Mouse (Mus musculus) hindbrain, embryonic 14.5 days (tissue): ENCODE results near the gene Lrg1. TPM values are rescaled to one million over a fixed set of nuclear protein-coding genes. Genes with fewer than 3 reads are reported as not detected.
A peak's percentile ranks its signal among the peaks of the same experiment; 100 is the strongest.

ENCODE experiments used
- ATAC-seq: fragments of 200-750 bp; cut with Nextera tagmentation; 2 replicates; pipeline ENCODE4 v1.8.0; 2017; ENCODE audit warnings: moderate number of reproducible peaks, mild to moderate bottlenecking, moderate TSS enrichment, moderate library complexity; ENCODE audit not compliant: low FRiP score
- DNase-seq: peaks from one replicate; pipeline ENCODE4 v3.0.0-alpha.2; 2015; ENCODE audit warnings: low spot score
- H3K27ac ChIP-seq: fragments of 300-500 bp; sonication (generic); 2 replicates; pipeline ENCODE4 v1.5.1; 2014; ENCODE audit warnings: mild to moderate bottlenecking, moderate library complexity
- H3K27me3 ChIP-seq: fragments of 300-500 bp; sonication (generic); 2 replicates; pipeline ENCODE4 v1.6.1; 2014; ENCODE audit warnings: mild to moderate bottlenecking, low read length, mixed read lengths; ENCODE audit not compliant: control insufficient read depth, insufficient read depth
- H3K36me3 ChIP-seq: fragments of 300-500 bp; sonication (generic); replicated peaks from 2 replicates; pipeline ENCODE4 v1.6.1; 2014; ENCODE audit not compliant: control insufficient read depth, insufficient read depth
- H3K4me1 ChIP-seq: fragments of 300-500 bp; sonication (generic); replicated peaks from 2 replicates; pipeline ENCODE4 v1.6.1; 2014; ENCODE audit warnings: antibody characterized with exemption, low read length, mixed read lengths; ENCODE audit not compliant: control insufficient read depth, insufficient read depth
- H3K4me2 ChIP-seq: fragments of 300-500 bp; sonication (generic); replicated peaks from 2 replicates; pipeline ENCODE4 v1.6.1; 2014; ENCODE audit warnings: mild to moderate bottlenecking, moderate library complexity
- H3K4me3 ChIP-seq: fragments of 300-500 bp; sonication (generic); replicated peaks from 2 replicates; pipeline ENCODE4 v1.5.1; 2014; ENCODE audit warnings: mild to moderate bottlenecking, low read length
- H3K9ac ChIP-seq: fragments of 300-500 bp; sonication (generic); 2 replicates; pipeline ENCODE4 v1.6.1; 2014
- H3K9me3 ChIP-seq: fragments of 300-500 bp; sonication (generic); 2 replicates; pipeline ENCODE4 v1.6.1; 2016; ENCODE audit warnings: low read length; ENCODE audit not compliant: control insufficient read depth
- WGBS: fragments of 180-500 bp; shearing (Covaris S2); extraction: QIAGEN DNeasy Blood & Tissue Kit; methylation state at CpG from one replicate; pipeline ENCODE4 v1.1.7; 2014; 5-methylcytosine and 5-hydroxymethylcytosine counted together
- polyA plus RNA-seq: library from polyadenylated mRNA; unstranded; fragments of >200 nt; fragmentation: Nextera tagmentation; extraction: Ambion mirVana; gene quantifications from 2 replicates; pipeline ENCODE4 v1.2.1, GENCODE M21; 2014

Lrg1 gene
- polyA plus RNA-seq, 1 experiment from 2014 or later = 0.19 TPM

- H3K4me3 ChIP-seq = no peak overlapping the region
- DNase-seq = no peak
- H3K36me3 ChIP-seq = peaks cover 56% of the 10 kb centered on the region
- WGBS = 94% methylated on average over 10 of the region's 10 CpGs
- ATAC-seq = no peak
- H3K27ac ChIP-seq = no peak overlapping the region
- no peaks in the 10 kb centered on the region for H3K9me3 ChIP-seq
- H3K4me2 ChIP-seq = no peak overlapping the region
- H3K4me1 ChIP-seq = peaks cover 4% of the 10 kb centered on the region
- H3K27me3 ChIP-seq = no peaks in the 10 kb centered on the region
- H3K9ac ChIP-seq = no peak overlapping the region
Measured at GRCm38 (mm10) chr17:56131136-56131535, 9.3 kb upstream of the Lrg1 start.

DNA sequence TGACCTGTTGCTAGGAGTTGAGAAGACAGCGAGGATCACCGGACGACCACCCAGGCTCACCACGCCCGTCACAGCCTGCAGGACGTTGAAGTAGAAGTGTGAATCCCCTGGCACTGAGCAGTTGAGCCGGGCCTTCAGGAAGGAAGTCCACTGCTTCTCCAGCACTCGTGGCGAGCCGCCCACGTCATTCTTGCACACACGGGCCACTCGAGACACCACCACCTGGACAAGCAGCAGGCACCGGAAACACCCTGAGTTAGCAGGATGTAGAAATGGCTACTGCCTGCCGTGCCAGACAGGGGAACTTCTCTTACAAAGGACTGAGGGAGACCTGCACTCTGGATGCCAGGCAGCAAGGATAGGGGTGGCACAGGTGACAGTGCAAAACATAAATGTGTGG, 6.4 kb upstream of the Lrg1 start:
- H3K9ac ChIP-seq = no peak overlapping the region
- 81% methylated on average over 15 of the region's 15 CpGs for WGBS
- H3K4me3 ChIP-seq = no peak overlapping the region
- no peak for ATAC-seq
- DNase-seq = no peak
- H3K36me3 ChIP-seq = peaks cover 81% of the 10 kb centered on the region
- H3K27me3 ChIP-seq = peaks cover 23% of the 10 kb centered on the region
- no peaks in the 10 kb centered on the region; the same call in 1 of the 2 replicates for H3K4me1 ChIP-seq
- no peak overlapping the region for H3K27ac ChIP-seq
- peaks cover 2% of the 10 kb centered on the region for H3K9me3 ChIP-seq
- H3K4me2 ChIP-seq = no peak overlapping the region

DNA sequence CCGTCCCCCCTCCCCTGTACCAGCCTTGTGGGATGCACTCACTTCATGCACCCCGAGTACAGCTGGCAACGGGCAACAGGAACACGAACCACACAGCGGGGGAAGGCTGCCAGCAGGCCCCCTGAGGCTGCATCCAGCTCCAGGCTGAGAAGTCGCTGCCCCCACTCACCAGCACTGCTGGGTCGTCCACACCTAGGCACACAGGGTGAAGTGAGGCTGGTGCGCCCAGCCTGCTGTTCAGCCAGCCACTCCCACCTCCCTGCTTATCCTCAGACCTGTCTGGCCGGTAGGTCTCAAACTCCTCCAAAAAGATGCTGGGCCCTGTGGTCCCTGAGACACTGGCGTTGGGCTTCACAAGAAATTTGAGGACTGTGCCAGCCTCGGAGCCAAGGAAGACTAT, 4.4 kb upstream of the Lrg1 start:
- H3K4me2 ChIP-seq = no peak overlapping the region
- DNase-seq (no peak), ATAC-seq (no peak)
- peaks cover 74% of the 10 kb centered on the region for H3K36me3 ChIP-seq
- H3K27me3 ChIP-seq = peaks cover 42% of the 10 kb centered on the region
- H3K4me3 ChIP-seq = no peak overlapping the region
- peaks cover 17% of the 10 kb centered on the region for H3K9me3 ChIP-seq
- H3K4me1 ChIP-seq = no peaks in the 10 kb centered on the region
- WGBS = 77% methylated on average over 11 of the region's 11 CpGs
- H3K27ac ChIP-seq = no peak overlapping the region
- H3K9ac ChIP-seq = no peak overlapping the region

DNA sequence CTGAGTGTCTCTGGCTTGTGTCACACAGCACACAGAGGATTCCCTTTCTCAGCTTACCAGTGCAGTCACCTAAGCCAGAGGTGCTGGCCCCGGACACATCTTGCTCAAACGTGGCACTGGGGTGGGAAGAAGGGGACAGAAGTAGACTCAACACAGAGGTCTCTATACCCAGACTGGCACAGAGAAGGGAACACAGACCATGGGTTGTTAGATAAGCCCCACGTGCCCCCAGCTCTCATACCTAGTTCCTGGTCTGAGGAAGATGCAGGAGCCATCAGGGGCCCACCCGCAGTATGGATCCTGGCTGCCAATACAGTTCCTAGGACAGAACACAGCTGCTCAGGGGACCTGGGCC, 3.5 kb upstream of the Lrg1 start:
- H3K27me3 ChIP-seq = peaks cover 51% of the 10 kb centered on the region
- no peak overlapping the region for H3K4me2 ChIP-seq
- H3K4me1 ChIP-seq = no peaks in the 10 kb centered on the region; the same call in 1 of the 2 replicates
- no peak for DNase-seq
- no peak overlapping the region for H3K27ac ChIP-seq
- WGBS = 89% methylated on average over 4 of the region's 4 CpGs
- H3K9me3 ChIP-seq = peaks cover 17% of the 10 kb centered on the region
- H3K4me3 ChIP-seq = no peak overlapping the region
- H3K9ac ChIP-seq = no peak overlapping the region
- ATAC-seq = no peak
- peaks cover 65% of the 10 kb centered on the region for H3K36me3 ChIP-seq

DNA sequence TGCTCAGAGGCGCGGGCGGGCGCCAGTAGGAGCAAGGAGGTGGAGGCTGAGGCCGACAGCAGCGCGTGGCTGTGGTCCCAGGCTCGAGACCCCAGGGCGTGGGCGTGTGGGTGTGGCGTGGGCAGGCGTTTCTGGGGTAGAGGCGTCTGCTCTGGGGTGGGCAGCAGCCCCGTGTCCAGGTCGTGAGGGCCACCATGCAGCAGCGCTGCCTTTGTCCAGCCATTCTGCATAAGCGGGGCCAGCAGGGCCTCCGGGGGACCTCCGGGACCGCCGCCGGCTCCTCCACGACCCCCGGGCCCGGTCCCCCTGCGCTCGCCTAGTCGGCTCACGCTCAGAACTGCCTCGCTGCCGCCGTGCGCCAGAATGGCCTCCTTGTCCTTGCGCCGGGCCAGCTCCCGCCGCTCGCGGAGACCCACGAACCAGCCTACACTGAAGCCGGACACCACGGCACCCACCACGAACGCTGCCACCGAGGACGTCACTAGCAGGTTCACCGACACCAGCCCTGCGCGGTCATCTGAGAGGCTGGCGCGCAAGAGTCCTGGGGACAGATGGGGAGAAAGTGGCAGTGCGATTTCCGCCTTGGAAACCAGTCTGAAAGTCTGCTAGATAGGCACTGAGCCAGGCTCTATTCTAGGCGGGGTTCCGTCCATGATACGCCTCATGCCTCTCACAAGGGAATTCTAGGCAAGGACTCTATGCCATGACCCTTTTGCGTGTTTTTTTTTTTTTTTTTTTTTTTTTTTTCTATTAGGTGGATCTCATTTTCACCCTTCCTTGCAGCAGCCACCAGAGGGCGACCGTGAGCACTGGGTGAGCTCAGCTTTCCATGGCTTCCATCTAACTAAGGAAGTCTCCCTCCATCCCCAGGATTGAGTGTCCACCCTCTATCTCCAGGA, 2.8 kb upstream of the Lrg1 start:
- H3K9ac ChIP-seq = 0 out of 2 replicates have a peak overlapping the region, but pooled peaks have one; percentile 24
- DNase-seq = no peak
- no peak overlapping the region for H3K27ac ChIP-seq
- peaks cover 17% of the 10 kb centered on the region for H3K9me3 ChIP-seq
- peak overlapping the region; percentile 4; the same call in 1 of the 2 replicates for H3K4me3 ChIP-seq
- no peak for ATAC-seq
- no peaks in the 10 kb centered on the region; the same call in 1 of the 2 replicates for H3K4me1 ChIP-seq
- peaks cover 57% of the 10 kb centered on the region for H3K27me3 ChIP-seq
- peak overlapping the region; percentile 38 for H3K4me2 ChIP-seq
- WGBS = 8% methylated on average over 59 of the region's 59 CpGs
- H3K36me3 ChIP-seq = peaks cover 59% of the 10 kb centered on the region

DNA sequence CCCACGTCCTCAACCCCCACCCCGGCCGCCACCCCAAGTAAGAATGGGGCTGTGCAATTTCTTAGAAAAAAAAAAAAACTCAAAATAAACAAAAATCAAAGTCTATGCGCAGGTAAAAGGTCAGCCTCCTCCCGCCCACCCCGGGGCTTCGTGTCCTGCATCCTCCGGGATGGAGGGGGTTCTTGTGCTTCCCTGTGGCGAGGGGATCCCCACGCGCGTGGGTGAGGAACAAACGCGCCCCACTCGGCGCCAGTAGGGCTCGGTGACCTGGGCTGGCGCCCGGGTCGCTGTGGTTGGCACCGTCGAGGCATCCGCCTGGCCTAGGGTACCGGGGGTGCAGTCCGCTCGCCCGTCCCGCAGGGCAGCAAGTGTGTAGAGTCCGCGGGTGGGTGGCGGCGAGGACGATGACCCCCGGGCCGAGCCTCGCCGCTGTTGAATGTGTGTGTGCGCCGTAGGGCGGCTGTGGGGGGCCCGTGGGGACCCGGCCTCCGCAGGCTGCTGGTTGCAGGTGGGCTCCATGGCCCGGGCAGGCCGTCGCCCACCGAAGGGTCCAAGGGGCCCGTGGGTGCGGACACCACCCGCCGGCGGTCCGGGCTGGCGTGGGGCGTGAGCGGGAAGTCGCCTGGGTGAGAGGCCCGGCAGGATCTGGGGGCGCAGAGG, 2.0 kb upstream of the Lrg1 start:
- WGBS = 45% methylated on average over 59 of the region's 59 CpGs
- Histone ChIP-seq H3K4me3 (0 out of 2 replicates have a peak overlapping the region, but pooled peaks have one; percentile 4), H3K36me3 (peaks cover 51% of the 10 kb centered on the region), H3K27ac (no peak overlapping the region), H3K9me3 (peaks cover 17% of the 10 kb centered on the region), H3K9ac (no peak overlapping the region), H3K4me1 (no peaks in the 10 kb centered on the region; the same call in 1 of the 2 replicates), H3K27me3 (peaks cover 65% of the 10 kb centered on the region), H3K4me2 (peak overlapping the region; percentile 38)
- DNase-seq (no peak), ATAC-seq (no peak)

DNA sequence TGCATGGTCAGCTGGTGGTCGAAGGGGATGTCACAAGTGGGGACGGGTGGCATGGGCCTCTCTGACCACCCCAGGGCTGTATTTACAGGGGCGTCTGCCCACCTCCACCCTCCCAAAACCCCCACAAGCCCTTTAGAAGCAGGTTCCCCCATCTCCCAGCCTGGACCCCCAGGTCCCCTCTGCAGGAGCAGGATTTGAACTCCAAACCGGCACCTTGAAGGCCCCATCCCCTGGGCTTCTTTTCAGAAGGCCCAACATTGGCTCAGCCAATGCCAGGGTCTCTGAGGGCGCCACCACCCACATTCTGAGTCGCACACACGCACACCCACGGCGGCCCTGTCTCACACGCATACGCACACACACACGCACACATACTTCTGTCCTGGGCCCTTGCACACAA, 1.4 kb upstream of the Lrg1 start:
- DNase-seq (no peak), ATAC-seq (no peak)
- WGBS = 89% methylated on average over 12 of the region's 12 CpGs
- peaks cover 17% of the 10 kb centered on the region for H3K9me3 ChIP-seq
- H3K4me1 ChIP-seq = no peaks in the 10 kb centered on the region; the same call in 1 of the 2 replicates
- H3K36me3 ChIP-seq = peaks cover 45% of the 10 kb centered on the region
- no peak overlapping the region for H3K4me3 ChIP-seq
- H3K27me3 ChIP-seq = peaks cover 72% of the 10 kb centered on the region
- H3K9ac ChIP-seq = no peak overlapping the region
- no peak overlapping the region for H3K4me2 ChIP-seq
- H3K27ac ChIP-seq = no peak overlapping the region

DNA sequence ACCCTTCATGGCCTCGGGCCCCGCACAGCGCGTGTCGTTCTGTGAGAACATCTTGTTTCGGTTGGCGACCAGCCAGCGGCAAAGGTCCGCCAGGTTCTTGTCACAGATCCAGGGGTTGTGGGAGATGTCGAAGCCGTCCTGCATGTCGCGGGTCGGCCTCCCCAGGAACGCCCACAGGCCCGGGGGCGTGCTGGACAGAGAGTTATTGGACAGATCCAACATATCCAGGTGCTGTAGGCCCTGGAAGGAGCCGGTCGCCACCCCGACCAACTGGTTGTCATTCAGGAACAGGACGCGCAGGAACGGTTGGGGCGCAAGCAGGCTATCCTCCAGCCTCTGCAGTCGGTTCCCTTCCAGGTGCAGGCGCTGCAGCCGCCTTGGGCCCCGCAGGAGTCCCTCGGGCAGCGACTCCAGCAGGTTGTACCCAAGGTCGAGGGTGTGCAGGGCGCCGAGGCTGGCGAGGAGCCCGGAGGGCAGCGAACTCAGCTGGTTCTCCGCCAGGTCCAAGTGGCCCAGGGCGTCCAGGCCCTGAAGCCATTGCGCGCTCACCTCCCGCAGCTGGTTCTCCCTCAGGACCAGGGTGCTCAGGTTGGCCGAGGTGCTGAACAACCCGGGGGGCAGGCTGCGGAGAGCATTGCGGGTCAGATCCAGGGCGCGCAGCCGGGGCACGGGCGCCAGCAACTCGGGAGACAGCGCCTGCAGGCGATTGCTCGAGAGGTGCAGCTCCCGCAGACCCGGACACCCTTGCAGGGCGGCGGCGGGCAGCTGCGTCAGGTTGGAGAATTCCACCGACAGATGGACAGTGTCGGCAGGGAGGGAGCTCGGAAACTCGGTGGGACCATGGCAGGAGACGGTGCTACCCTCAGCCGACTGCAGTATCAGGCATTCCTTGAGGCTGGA, 1.6 kb downstream of the Lrg1 start:
- Histone ChIP-seq H3K4me1 (no peaks in the 10 kb centered on the region; the same call in none of the 2 replicates), H3K9ac (no peak overlapping the region), H3K4me2 (0 out of 2 replicates have a peak overlapping the region, but pooled peaks have one; percentile 3), H3K4me3 (no peak overlapping the region), H3K27ac (no peak overlapping the region), H3K27me3 (peaks cover 82% of the 10 kb centered on the region), H3K36me3 (peaks cover 17% of the 10 kb centered on the region), H3K9me3 (peaks cover 17% of the 10 kb centered on the region)
- no peak for ATAC-seq
- WGBS = 10% methylated on average over 66 of the region's 66 CpGs
- no peak for DNase-seq
